Mouse (Mus musculus): ENCODE measurements around the gene Fgfr2.
A peak's percentile ranks its signal among the peaks of the same experiment; 100 is the strongest.

The Fgfr2 gene

DNA sequence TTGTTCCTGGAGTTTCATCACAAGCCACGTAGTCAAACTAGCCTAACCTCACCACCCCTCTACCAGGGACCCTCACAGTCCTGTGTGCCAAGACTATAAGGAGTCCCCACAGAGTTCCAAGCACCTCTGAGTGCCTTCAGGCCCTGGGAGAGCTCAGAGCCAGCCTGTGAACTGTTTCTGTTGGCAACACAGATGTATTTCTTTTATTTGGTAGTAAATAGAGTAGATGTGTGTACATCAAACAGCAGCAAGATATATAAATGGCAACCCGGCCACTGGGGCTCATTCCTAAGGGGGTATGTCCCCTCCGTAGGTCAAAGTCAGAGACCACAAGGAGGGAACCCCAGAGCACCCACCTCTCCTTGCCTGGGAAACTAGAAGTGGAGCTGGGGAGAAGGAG lies 1574.7 kb downstream of the Fgfr2 start, which contains the start of gene Hmx2:
Gene Hmx2 (plus strand): TSS at position 301 of the 400 bp plus-strand sequence.
- DNase-seq (ENCODE audit: low spot score), result no peak

DNA sequence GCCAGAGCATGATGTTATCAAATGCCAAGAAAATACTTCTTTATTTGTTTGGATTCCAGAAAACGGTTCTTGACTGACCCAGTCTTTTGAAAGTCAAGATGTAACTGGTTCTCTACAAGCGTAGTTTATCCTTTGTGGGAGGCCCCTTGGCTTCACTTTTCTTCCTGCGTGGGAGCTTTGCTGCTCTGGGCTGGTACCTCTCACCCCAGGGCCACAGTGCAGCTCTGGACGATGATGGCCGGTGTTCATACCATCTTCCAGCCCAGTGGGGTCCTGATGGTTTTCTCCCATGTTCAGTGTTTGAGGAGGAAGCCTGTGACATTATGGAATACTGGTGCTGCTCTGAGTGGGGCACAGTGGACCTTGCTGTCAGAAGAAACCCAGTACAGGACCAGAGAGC lies 1575.7 kb downstream of the Fgfr2 start:
- DNase-seq (ENCODE audit: low spot score), result no peak

DNA sequence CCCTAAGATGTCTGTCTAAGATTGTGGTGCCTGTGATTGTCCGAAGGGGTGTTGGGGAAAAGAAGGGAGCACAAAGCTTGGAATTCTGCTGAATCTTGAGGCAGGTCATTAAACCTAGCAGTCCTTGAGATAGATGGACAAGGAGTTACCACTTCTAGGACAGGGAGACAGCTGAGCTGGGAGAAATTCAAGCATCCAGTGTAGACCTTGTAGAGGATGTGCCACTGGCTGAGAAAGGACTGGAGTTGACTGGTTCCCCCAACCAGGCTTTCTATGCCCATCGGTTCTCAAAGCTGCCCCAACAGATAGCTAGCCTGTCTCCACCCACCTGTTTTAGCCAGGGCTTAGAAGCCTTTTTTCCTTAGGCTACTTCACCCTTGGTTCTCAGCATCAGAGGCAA lies 1576.7 kb downstream of the Fgfr2 start:
- DNase-seq (ENCODE audit: low spot score), result no peak

DNA sequence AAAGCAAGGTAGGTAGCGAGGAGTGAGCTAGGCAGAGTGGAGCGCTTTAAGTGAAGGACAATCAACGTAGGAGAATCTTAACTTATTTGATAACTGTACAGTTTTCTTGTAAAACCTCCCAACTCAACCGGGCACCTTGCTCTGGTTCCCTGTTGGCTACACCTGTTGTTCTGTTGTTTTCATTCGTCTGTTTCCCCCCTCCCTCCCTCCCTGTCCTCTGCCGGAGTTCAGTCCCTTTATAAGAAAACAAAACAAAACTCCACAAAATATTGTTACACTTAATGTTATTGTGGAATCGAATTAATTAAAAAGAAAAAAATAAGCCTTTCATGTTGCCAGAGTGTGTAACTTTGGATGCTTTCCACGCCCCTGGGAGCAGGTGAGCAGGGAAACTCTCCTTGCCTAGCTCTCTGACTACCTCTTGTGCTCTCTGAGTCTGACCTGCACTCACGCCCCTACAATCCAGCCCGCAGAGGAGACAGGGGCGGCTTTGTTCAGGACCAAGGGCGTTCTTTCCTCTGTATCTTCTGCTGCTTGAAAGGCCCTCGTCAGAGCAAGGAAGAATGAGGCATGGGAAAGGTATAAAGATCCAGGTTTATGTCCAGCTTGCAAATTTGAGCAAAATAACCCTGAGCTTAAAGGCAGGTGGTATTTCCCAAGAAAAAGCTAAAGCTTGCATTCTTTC lies 1577.3 kb downstream of the Fgfr2 start:
- no peak for DNase-seq (ENCODE audit: low spot score)

DNA sequence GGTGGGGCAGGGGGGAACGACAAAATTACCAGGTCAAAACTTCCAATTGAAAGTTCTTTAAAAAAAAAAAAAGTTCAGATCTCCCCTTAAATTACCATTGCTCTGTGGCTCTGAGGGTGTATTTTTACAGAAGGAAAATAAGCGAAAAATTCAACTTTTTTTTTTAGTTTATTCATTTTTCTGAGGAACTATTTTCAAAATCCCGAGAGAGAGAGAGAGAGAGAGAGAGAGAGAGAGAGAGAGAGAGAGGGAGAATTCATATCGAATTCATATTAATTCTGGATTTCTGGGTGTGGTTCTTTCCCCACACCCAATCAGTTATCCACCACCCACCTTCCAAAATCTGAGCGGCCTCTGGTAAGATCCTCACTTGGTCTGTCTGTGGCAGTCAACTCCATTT lies 1578.3 kb downstream of the Fgfr2 start:
- no peak for DNase-seq (ENCODE audit: low spot score)

DNA sequence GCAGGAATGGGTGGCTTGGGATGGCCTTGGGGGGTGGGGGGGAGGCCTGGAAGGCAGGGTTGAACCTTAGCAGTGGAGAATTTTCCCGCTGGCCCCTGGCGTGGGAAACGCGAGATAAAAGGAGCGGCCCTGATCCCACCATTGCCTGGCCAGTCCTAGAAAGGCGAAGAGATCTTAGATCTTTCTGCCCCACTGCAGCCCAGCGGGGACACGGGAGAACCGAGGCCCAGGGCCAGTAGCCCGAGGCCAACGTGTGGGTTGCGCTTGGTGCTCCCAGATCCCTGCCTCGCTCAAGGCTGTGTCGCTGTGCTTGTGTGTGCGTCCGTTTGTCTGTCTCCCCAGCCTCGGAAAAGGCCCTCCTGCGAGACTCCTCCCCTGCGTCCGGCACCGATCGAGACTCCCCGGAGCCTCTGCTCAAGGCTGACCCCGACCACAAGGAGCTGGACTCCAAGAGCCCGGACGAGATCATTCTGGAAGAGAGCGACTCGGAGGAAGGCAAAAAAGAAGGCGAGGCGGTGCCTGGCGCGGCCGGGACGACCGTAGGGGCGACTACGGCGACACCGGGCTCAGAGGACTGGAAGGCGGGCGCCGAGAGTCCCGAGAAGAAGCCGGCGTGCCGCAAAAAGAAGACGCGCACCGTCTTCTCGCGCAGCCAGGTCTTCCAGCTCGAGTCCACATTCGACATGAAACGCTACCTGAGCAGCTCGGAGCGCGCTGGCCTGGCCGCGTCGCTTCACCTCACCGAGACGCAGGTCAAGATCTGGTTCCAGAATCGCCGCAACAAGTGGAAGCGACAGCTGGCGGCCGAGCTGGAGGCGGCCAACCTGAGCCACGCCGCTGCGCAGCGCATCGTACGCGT lies 1579.3 kb downstream of the Fgfr2 start:
- DNase-seq (ENCODE audit: low spot score), result peak; percentile 8

DNA sequence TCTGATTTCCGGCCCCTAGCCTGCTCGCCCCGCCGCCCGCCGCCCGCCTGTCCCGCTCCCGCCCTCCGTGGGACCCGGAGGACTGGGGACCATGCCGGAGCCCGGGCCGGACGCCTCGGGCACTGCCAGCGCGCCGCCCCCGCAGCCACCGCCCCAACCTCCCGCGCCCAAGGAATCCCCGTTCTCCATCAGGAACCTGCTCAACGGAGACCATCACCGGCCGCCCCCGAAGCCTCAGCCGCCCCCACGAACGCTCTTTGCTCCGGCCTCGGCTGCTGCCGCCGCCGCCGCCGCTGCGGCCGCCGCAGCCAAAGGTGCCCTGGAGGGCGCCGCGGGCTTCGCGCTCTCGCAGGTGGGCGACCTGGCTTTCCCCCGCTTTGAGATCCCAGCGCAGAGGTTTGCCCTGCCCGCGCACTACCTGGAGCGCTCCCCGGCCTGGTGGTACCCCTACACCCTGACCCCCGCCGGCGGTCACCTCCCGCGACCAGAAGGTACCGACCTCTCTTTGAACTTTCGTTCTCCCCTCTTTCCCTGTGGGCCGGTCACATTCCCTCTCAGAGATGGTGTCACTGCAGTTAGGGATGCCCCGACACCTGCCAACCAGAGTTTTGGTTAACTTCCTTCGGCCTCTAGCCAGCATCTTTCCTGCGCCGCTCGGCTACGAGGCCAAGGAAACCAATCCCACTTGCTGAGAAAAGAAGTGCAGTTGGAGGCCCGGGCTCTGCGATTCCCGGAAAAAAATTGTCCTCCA lies 1580.1 kb downstream of the Fgfr2 start:
- no peak for DNase-seq (ENCODE audit: low spot score)

DNA sequence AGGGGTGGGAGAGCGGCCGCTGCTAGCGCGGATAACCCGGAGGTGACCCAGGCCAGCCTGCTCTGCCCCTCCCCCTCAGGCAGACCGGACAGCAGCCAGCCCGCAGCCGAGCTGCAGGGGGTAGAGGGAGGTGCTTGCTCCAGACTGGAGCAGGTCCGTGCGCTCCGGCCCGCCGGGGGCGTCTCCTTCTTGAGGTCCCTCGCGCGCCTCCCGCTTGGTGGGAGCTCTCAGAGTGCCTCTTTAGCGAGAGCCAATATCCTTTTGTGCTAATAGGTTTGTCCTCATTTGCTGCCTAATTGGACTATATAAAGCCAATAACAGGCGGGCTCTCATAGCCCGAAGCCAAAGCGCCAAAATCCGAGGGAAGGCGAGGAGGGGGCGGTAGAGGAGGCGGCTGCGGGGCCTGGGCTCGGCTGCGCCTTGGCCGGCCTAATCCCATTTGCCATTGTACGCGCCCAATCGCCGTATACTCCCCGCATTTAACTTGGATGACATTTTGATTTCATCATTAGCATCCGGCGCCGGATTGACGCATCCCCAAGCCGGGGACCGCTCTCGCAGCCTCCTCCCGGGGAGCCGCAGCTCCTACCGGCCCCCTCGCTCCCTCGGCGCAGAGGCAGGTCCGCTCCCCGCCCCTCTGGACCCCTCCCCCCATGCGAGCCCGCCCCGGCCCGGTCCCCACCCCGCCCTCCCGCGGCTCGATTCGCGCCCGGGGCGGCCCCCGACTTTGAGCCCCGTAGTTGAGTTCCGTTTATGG lies 1580.9 kb downstream of the Fgfr2 start, which contains the start of gene Hmx3:
Gene Hmx3 (plus strand): TSS at position 753 of the 757 bp plus-strand sequence.
- DNase-seq (ENCODE audit: low spot score), result no peak

DNA sequence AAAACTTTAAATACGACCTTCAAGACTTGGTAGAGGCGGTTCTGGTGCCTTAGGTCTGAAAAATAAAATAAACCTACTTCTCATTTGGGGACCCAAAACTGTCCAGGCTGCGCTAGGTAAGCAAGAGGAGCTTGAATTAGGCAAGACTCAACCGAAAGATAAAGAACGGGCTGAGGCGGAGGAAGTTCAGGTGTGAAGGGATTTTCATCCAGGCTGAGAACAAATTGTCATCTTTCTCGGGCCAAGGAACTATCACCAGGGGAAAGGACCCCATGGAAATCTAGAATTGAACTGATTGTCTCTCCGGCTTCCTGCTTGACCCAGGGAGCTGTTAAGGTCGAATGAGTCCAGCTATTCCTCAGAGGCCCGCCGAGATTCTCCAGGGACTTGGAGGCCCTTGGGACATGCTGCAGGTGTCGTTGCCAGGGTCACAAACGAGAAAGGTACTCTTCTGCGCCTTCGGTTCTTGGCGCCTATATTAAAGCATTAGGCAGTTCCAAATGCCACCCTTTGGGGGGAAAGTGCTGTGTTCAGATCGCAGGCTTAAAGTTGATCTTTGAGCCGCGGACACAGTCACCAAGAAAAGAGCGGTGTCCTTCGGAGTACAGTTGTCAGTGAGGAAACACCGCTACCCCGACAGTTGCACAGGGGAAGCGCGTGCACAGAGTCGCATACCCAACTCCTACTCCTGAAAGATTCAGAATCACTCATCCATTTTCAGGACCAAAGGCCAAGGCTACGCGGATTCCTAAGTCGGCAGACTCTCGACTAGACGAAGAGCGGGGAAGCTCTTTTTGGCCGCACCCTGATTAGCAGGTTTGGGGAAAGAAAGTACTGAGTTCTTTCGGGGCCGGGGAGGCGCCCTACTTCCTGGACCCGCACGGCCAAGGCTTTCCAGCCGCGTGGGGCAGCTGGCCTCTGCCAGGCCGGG lies 1581.7 kb downstream of the Fgfr2 start:
- DNase-seq (ENCODE audit: low spot score), result no peak

DNA sequence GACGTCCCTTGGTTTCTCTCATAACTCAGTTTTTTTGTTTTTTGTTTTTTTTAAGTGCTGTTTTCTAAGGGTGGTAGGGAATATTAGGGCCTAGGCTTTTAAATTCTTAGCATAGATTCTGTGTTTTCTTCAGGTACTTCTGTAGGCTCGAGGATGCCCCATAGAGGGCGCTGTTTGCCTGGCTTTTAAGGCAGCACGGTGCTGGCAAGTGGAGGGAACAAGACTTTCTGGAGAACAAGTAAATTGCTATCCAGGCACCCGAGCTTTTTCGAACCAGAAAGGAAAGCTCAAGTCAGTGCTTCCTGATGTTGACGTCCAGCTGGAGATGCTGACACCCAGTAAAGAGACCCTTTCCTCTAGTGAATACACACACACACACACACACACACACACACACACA lies 1583.2 kb downstream of the Fgfr2 start:
- peak; percentile 84 for DNase-seq (ENCODE audit: low spot score)

DNA sequence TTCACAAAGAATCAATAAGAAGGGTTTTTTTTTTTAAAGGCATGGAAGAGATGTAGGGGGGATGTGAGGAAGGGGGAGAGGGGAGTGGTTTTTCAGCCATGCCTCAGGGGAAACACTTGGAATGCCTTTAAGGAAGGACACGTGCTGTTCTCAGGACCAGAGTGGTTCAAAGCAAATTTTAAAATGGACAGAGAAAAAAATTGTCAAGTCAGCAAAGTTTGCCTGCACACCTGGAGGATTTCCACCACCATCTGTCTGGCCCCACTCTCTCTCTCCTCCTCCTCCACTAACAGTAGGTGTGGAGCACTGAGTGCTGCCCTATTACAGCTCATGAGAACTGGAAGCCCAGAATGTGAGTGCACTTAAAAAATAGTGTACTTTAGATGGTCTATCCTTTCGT lies 1619.4 kb downstream of the Fgfr2 start:
- no peak for DNase-seq (ENCODE audit: low spot score)

DNA sequence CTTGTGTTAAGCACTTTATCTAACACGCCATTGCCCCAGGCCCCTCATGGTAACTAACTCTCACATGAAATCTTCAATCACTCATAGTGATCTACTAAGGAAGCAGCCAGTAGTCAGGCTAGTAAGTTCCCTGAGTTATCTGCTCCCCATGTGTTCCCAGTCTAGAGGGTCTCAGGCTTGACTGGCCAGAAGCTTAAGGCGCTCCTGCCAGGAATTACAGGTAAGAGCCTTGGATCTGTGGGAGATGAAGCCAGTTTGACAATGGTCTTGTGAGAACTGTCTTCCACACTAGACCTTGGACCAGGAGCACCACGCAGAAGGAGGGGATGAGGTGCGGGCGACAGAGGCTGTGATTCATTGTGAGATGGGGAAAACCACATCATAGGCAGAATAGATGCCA lies 1644.7 kb downstream of the Fgfr2 start:
- no peak for DNase-seq (ENCODE audit: low spot score)

DNA sequence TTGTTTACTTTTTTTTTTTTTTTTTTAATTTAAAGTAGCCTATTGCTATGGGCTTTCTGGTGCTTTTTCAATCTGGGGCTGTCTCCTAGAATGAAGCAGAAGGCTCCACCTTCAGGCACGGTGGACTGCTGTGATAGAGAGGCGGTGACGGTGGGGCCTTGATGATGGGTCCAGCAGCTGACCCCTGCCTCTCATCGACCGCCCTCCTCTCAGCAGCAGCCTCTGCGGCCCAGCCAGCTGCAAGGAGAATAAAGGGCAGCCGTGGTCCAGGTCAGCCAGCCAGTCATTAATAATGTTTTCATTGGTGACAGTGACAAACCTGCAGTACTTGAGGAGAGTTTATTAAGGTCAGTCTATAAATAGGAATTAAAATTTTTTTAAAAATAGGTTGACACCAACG lies 1646.0 kb downstream of the Fgfr2 start:
- no peak for DNase-seq (ENCODE audit: low spot score)

DNA sequence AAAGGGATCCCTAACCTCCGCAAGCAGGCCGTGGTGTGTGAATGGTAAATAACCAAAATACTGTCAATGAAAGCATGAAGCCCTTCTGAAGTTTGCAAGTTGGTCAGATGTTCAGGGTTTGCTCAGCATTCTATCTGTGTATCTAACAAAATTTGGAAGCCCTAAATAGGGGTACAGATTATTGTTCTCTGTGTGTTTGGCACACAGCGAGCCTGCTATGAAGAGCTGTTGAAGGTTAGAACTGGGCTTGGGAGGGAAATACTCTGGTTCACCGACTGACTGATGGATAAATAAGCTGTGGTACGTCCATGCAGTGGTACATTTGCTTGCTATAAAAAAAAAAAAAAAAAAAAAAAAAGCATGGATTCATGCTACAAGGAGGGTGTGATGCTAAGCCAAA lies 1651.6 kb downstream of the Fgfr2 start:
- no peak for DNase-seq (ENCODE audit: low spot score)

DNA sequence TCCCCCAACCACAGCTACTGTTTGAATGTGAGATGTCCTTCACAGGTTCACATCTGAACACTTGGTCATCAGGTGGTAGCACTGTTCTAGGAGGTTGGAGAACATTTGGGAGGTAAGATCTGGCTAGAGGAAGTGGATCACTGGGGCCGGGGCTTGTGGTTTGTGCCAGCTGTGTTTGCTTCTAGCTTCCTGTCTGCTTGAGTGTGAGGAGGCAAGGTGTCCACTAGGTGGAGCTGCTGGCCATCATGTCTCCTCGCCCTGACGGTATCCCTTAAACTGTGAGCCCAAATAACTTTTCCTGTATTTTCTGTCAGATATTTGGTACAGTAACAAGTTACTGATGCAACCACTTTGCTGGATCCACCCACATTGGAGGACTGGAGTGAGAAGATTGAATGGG lies 1653.6 kb downstream of the Fgfr2 start:
- DNase-seq (ENCODE audit: low spot score), result no peak

DNA sequence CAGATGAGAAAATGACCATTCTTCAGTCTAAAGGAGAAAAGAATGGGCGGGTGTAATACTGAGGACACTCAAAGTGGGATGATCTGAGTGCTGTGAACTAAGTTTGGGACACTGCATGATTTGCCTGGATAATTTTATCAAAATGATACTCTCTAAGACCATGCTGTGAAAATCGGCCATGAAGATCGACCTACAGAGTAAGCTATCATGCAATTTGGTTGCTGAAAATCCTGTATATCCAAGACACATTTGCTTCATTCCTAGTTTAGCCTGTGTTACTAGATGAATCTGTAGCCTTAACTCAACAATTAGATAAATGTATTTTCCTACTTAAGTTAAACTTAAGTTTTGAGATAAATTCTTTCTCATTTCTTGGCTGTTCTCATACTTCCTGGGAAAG lies 1655.8 kb downstream of the Fgfr2 start:
- no peak for DNase-seq (ENCODE audit: low spot score)

DNA sequence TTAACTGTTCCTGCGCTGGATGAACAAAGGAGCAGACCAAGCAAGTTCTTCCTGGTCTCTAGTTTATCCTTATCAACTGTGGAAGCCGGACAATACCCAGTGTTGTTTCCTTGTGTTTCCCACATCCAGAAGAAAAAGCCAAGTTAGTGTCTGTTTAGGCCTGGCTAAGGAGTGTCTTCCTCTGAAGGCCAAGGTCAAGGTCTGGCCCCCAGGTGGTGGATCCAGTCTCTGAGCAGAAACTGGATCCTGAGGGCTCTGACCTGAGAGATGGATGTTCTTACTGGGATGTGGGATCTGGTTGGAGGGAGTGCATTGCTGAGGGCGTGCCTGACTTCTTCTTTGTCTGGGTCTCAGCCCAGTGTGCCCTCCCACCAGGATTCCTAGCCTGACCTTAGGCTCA lies 1657.4 kb downstream of the Fgfr2 start:
- no peak for DNase-seq (ENCODE audit: low spot score)

DNA sequence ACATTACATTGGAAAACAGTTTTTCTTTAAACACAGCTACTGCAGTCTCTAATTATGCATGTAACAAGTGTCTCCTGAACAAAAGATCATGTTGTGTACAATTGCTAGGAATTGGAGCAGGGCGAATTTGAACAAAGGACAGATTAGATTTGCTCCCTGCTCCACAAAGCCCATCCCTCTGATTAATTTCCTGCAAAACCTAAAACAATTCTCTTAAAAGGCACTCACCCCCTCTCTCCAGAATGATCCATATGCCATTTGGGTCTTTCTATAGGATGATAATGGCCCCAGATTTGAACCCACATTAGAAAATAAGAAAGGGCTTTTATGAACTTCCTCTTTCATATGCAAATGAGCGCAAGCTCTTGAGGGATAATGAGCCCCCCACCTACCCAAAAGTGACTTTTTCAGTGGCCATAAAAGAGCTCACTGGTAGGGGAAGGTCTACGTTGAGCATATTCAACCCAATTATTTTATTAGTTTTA lies 1658.0 kb downstream of the Fgfr2 start:
- DNase-seq (ENCODE audit: low spot score), result no peak

DNA sequence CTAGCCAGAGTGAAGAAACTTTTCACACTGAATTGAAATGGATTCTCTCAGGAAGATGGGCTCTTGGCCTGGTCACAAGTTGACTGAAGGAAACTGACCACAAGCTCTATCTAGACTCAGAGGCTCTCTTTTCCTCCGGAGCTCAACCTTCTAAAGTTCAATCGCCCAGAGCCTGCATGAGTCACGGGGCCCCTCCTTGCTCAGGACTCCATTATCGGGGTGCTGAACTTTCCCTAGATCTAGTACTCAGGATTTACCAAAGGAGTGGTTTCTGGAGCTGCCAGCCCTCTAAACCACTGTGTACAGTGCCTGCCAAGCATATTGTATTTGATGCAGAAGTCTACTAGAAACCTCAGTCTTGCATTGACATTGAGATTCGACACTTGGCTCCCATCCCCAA lies 1666.4 kb downstream of the Fgfr2 start:
- DNase-seq (ENCODE audit: low spot score), result no peak

DNA sequence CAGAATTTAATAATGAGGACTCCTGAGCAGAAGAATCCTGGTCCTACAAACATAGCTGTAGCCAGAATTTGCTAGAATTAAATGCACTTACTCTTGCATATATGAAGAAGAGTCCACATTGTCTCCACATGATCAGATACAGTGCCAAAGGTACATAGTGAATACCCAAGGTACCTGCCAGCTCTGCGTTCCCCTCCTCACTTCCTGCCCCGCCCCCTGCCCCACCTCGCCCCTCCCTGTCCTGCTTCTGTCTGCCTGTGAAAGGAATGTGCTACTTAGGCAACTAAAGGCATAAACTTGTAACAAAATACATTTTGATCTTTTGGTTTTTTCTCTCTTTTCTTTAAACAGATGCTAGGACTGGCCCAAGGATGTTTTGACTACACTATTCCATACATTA lies 1686.1 kb downstream of the Fgfr2 start:
- no peak for DNase-seq (ENCODE audit: low spot score)

DNA sequence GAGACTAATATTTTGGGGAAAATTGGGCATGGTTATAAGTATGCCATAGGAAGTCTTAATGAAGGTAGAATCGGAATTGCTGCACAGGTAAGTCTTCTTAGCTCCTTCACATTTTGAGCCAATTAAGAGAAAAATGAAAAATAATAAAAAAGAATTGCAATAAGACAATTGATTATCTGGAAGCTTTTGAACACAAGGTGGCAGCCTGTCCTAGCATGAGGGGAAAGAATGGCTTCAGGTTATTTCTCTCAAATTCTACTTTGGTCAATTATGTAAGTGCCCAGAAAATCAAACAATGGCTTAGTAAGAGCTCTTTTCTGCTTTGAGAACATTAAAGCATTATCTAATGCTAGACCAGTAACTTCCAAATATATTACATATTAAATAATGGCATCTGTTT lies 1688.9 kb downstream of the Fgfr2 start:
- DNase-seq (ENCODE audit: low spot score), result no peak
